Mouse (Mus musculus): Measurements from ENCODE around the gene Sst. TPM values are rescaled to one million over a fixed set of nuclear protein-coding genes. Genes with fewer than 3 reads are reported as not detected.

The Sst gene
- total and polyA plus RNA-seq, 3 experiments: not detected

DNA sequence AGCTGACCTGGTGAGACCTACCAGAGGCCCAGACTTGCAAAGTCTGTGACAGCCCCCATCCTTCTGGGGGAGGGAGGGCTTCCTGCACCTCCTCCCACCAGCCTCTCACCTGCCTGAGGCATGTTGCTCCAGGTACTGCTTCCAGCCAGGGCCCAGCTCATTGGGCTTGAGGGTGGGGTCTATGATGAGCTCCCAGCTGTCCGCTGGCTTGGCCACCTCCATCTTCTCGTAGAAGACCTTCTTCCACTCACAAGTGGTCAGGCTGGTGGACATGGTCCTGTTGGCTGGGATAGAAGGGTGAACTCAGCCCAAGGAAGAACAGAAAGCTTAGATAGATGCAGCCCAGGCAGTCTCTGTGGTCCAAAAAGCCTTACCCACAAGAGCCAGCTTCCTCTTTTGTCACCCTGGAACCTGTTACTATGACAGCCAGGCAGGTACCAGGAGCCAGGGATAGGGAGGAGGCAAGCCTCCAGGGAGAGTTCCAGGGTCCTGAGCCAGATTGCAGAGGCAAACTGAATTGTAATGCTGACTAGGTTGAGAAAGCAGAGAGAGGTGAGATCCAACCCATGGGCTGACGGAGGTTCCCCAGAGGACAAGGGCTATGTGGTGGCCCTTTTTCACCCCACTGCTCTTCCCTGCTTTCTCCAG lies 39.8 kb upstream of the Sst start:
- TF ChIP-seq KAT2A (conservative IDR thresholded peaks at IDR 0.05; ENCODE audit: low read depth, low read length) (no peak), POLR2AphosphoS5 (IDR thresholded peaks at IDR 0.05; ENCODE audit: borderline replicate concordance, low read depth, low read length) (no peak), ZC3H11A (IDR thresholded peaks at IDR 0.05; ENCODE audit: low read depth, low read length) (no peak), UBTF (IDR thresholded peaks at IDR 0.05; ENCODE audit: borderline replicate concordance, insufficient read depth, low read depth, low read length) (no peak), MYC (IDR thresholded peaks at IDR 0.05; ENCODE audit: low read depth, low read length) (no peak), TAL1 (IDR thresholded peaks at IDR 0.05; ENCODE audit: low read length) (no peak), MEF2A (IDR thresholded peaks at IDR 0.05; ENCODE audit: extremely low read depth, insufficient replicate concordance, low read depth, low read length, poor library complexity, severe bottlenecking) (no peak), SIN3A (IDR thresholded peaks at IDR 0.05; ENCODE audit: low read length) (no peak), ZKSCAN1 (IDR thresholded peaks at IDR 0.05; ENCODE audit: low read depth, low read length) (no peak), HCFC1 (IDR thresholded peaks at IDR 0.05; ENCODE audit: low read depth, low read length) (no peak), ELF1 (IDR thresholded peaks at IDR 0.05; ENCODE audit: low read depth, low read length) (no peak), BHLHE40 (IDR thresholded peaks at IDR 0.05; ENCODE audit: borderline replicate concordance, low read depth, low read length) (no peak), E2F4 (IDR thresholded peaks at IDR 0.05; ENCODE audit: borderline replicate concordance, low read depth, low read length) (no peak)
- Histone ChIP-seq H3K9me3 (replicated peaks; ENCODE audit: insufficient read depth, low read length) (no peaks in the 10 kb centered on the region), H3K27ac (ENCODE audit: control insufficient read depth, low read depth, low read length) (no peak overlapping the region), H3K36me3 (ENCODE audit: control insufficient read depth in 1 of 2, insufficient read depth in 2 of 2, low read length in 2 of 2) (no peaks in the 10 kb centered on the region), H3K4me3 (ENCODE audit: control insufficient read depth in 1 of 2, insufficient read depth in 1 of 2, low read depth in 2 of 2, low read length in 2 of 2) (no peak overlapping the region), H3K4me1 (ENCODE audit: control insufficient read depth in 1 of 2, insufficient read depth in 2 of 2, low read length in 2 of 2) (no peaks in the 10 kb centered on the region), H3K27me3 (ENCODE audit: control insufficient read depth in 1 of 2, insufficient read depth in 2 of 2, low read length in 2 of 2) (no peaks in the 10 kb centered on the region), H3K9ac (ENCODE audit: control insufficient read depth, low read depth, low read length, poor library complexity, severe bottlenecking) (no peak overlapping the region), H3K79me2 (ENCODE audit: control insufficient read depth, insufficient read depth, low read length, poor library complexity) (no peaks in the 10 kb centered on the region)
- DNase-seq (ENCODE audit: low read depth, low spot score): no peak

DNA sequence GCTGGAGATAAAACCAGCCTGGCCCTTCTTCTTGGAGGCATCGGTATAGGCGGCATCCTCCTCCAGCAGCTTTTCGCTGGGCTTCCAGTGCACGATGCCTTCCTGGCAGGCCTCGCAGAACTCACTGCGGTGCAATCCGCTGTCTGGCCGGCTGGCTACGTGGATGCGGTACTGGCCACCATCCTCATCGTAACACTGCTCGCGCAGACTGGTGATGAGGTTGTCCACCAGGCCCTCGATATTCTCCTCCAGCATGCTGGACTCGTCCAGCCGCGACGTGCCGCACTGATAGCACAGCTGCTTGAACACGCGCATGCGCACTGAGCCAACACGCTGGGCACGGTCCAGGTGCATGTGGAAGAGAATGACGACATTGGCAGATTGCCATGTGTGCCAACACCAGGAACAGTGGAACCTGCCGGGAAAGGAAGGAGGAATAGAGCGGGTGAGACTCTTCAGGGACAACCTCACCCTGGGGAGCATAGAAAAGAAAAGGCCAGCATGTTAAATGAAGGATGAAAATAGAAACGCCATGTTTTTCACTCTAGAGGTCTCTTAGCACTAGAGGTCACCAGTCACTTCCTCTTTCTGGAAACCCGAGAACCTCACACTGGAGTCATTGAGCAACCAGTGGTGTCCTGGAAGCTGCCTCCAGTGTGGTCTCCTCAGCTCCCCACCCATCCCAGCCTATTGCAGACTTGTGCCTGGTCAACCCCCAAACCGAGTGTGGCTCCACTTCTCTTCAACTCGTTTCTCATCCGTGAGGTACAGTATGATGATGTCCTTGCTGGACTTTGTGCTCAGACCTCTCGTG lies 36.8 kb upstream of the Sst start:
- H3K9me3 ChIP-seq (replicated peaks; ENCODE audit: insufficient read depth, low read length): no peaks in the 10 kb centered on the region
- TF ChIP-seq ZMIZ1 (IDR thresholded peaks at IDR 0.05; ENCODE audit: low read depth, low read length): no peak
- TF ChIP-seq SMC3 (IDR thresholded peaks at IDR 0.05; ENCODE audit: low read depth, low read length): no peak
- no peak for TF ChIP-seq CHD1 (IDR thresholded peaks at IDR 0.05; ENCODE audit: low read depth, low read length)
- no peak for TF ChIP-seq ZKSCAN1 (IDR thresholded peaks at IDR 0.05; ENCODE audit: low read depth, low read length)
- no peak for TF ChIP-seq RAD21 (IDR thresholded peaks at IDR 0.05; ENCODE audit: low read depth, low read length)
- TF ChIP-seq NRF1 (IDR thresholded peaks at IDR 0.05; ENCODE audit: insufficient read depth, low read depth, low read length, poor library complexity, severe bottlenecking): no peak
- no peak for TF ChIP-seq BHLHE40 (IDR thresholded peaks at IDR 0.05; ENCODE audit: borderline replicate concordance, low read depth, low read length)
- no peak for TF ChIP-seq GABPA (IDR thresholded peaks at IDR 0.05; ENCODE audit: low read depth, low read length)
- TF ChIP-seq USF1 (IDR thresholded peaks at IDR 0.05; ENCODE audit: low read depth, low read length): no peak
- no peak for TF ChIP-seq MEF2A (IDR thresholded peaks at IDR 0.05; ENCODE audit: extremely low read depth, insufficient replicate concordance, low read depth, low read length, poor library complexity, severe bottlenecking)
- TF ChIP-seq POLR2AphosphoS5 (IDR thresholded peaks at IDR 0.05; ENCODE audit: borderline replicate concordance, low read depth, low read length): no peak

More for the DNA sequence above, 36.8 kb upstream of the Sst start:
- H3K36me3 ChIP-seq (ENCODE audit: control insufficient read depth in 1 of 2, insufficient read depth in 2 of 2, low read length in 2 of 2): no peaks in the 10 kb centered on the region
- no peaks in the 10 kb centered on the region for H3K4me1 ChIP-seq (ENCODE audit: control insufficient read depth in 1 of 2, insufficient read depth in 2 of 2, low read length in 2 of 2)
- no peak for DNase-seq (ENCODE audit: low read depth, low spot score)
- H3K9ac ChIP-seq (ENCODE audit: control insufficient read depth, low read depth, low read length, poor library complexity, severe bottlenecking): no peak overlapping the region
- H3K79me2 ChIP-seq (ENCODE audit: control insufficient read depth, insufficient read depth, low read length, poor library complexity): no peaks in the 10 kb centered on the region
- H3K4me3 ChIP-seq (ENCODE audit: control insufficient read depth in 1 of 2, insufficient read depth in 1 of 2, low read depth in 2 of 2, low read length in 2 of 2): no peak overlapping the region
- no peaks in the 10 kb centered on the region for H3K27me3 ChIP-seq (ENCODE audit: control insufficient read depth in 1 of 2, insufficient read depth in 2 of 2, low read length in 2 of 2)
- H3K27ac ChIP-seq (ENCODE audit: control insufficient read depth, low read depth, low read length): no peak overlapping the region
